Mouse (Mus musculus): ENCODE data around the gene Dhx33. TPM values are rescaled to one million over a fixed set of nuclear protein-coding genes. Genes with fewer than 3 reads are reported as not detected.

Dhx33 gene
- polyA plus RNA-seq, 1 experiment from 2014 or later = 16.4 TPM

DNA sequence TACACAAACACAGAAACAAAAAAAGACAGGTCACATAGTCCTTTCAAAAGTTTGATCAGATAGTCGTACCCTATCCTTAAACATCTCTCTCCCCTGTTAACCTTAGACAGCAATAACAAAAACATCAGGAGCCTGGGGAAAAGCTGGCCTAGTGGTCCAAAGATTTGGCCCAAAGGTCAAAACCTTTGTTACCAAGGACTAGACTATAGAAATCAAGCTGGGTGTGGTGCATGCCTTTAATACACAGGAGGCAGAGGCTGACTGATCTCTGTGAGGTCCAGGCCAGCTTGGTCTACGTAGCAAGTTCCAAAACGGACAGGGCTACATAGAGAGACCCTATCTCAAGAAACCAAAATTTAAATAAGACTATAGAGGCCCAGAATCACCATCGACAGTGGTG lies 49.5 kb downstream of the Dhx33 start:
- H3K4me2 ChIP-seq = no peak overlapping the region
- H3K9me3 ChIP-seq = no peaks in the 10 kb centered on the region
- no peak overlapping the region for H3K9ac ChIP-seq
- no peak overlapping the region for H3K27ac ChIP-seq
- 88% methylated on average over 4 of the region's 4 CpGs for WGBS
- ATAC-seq (ENCODE audit: insufficient read depth, low FRiP score, low read depth) = no peak
- no peaks in the 10 kb centered on the region for H3K4me1 ChIP-seq
- H3K27me3 ChIP-seq (replicated peaks) = no peaks in the 10 kb centered on the region
- H3K36me3 ChIP-seq = peaks cover 47% of the 10 kb centered on the region
- no peak overlapping the region for H3K4me3 ChIP-seq (replicated peaks)

- no peak overlapping the region for H3K9ac ChIP-seq
Observed at GRCm38 (mm10) chr11:70944935-70945817, 59.1 kb downstream of the Dhx33 start.

GRCm38 (mm10) chr11:70943651-70944050 lies 60.6 kb downstream of the Dhx33 start:
- no peak overlapping the region for H3K9ac ChIP-seq
- ATAC-seq (ENCODE audit: insufficient read depth, low FRiP score, low read depth) = no peak
- no peak overlapping the region for H3K27ac ChIP-seq
- no peaks in the 10 kb centered on the region for H3K27me3 ChIP-seq (replicated peaks)
- 89% methylated on average over 7 of the region's 7 CpGs for WGBS
- no peaks in the 10 kb centered on the region for H3K9me3 ChIP-seq
- H3K4me2 ChIP-seq = no peak overlapping the region
- H3K4me1 ChIP-seq = no peaks in the 10 kb centered on the region
- H3K36me3 ChIP-seq = peaks cover 54% of the 10 kb centered on the region
- H3K4me3 ChIP-seq (replicated peaks) = no peak overlapping the region

More at GRCm38 (mm10) chr11:70944935-70945817, 59.1 kb downstream of the Dhx33 start:
- H3K4me3 ChIP-seq (replicated peaks) = no peak overlapping the region
- H3K36me3 ChIP-seq = peaks cover 62% of the 10 kb centered on the region
- H3K4me1 ChIP-seq = no peaks in the 10 kb centered on the region
- H3K27me3 ChIP-seq (replicated peaks) = no peaks in the 10 kb centered on the region
- H3K4me2 ChIP-seq = no peak overlapping the region
- H3K9me3 ChIP-seq = no peaks in the 10 kb centered on the region
- no peak overlapping the region for H3K27ac ChIP-seq
- WGBS = 87% methylated on average over 4 of the region's 4 CpGs
- ATAC-seq (ENCODE audit: insufficient read depth, low FRiP score, low read depth) = no peak

GRCm38 (mm10) chr11:70942596-70942995 lies 61.6 kb downstream of the Dhx33 start:
- no peak for ATAC-seq (ENCODE audit: insufficient read depth, low FRiP score, low read depth)
- no peak overlapping the region for H3K4me2 ChIP-seq
- H3K4me3 ChIP-seq (replicated peaks) = no peak overlapping the region
- H3K27me3 ChIP-seq (replicated peaks) = no peaks in the 10 kb centered on the region
- 76% methylated on average over 1 of the region's 1 CpGs for whole genome bisulfite sequencing
- H3K4me1 ChIP-seq = no peaks in the 10 kb centered on the region
- H3K36me3 ChIP-seq = peaks cover 50% of the 10 kb centered on the region
- no peak overlapping the region for H3K27ac ChIP-seq
- no peaks in the 10 kb centered on the region for H3K9me3 ChIP-seq
- H3K9ac ChIP-seq = no peak overlapping the region

GRCm38 (mm10) chr11:70935316-70935715 lies 68.9 kb downstream of the Dhx33 start:
- 85% methylated on average over 7 of the region's 7 CpGs for WGBS
- Histone ChIP-seq H3K27ac (no peak overlapping the region), H3K27me3 (replicated peaks) (no peaks in the 10 kb centered on the region), H3K4me2 (no peak overlapping the region), H3K4me3 (replicated peaks) (no peak overlapping the region), H3K36me3 (peaks cover 48% of the 10 kb centered on the region), H3K4me1 (no peaks in the 10 kb centered on the region), H3K9ac (no peak overlapping the region), H3K9me3 (no peaks in the 10 kb centered on the region)
- ATAC-seq (ENCODE audit: insufficient read depth, low FRiP score, low read depth) = no peak

Other genes starting within 250 kb of the Dhx33 start
- gene Zfp3, start 240.2 kb downstream of the Dhx33 start, polyA plus RNA-seq (2015; fragmentation: Nextera tagmentation; extraction: Ambion mirVana) = 5.5 and 6.9 TPM in 2 replicates
- gene Scimp, start 191.9 kb downstream of the Dhx33 start, polyA plus RNA-seq (2015; fragmentation: Nextera tagmentation; extraction: Ambion mirVana) = 0.35 and 0.61 TPM in 2 replicates
- gene Rabep1, start 159.7 kb downstream of the Dhx33 start, polyA plus RNA-seq (2015; fragmentation: Nextera tagmentation; extraction: Ambion mirVana) = 36.8 and 41.1 TPM in 2 replicates
- 108 and 112 TPM in 2 replicates for gene Nup88, start 34.5 kb downstream of the Dhx33 start, polyA plus RNA-seq (2015; fragmentation: Nextera tagmentation; extraction: Ambion mirVana)
- gene Rpain, start 34.2 kb downstream of the Dhx33 start, polyA plus RNA-seq (2015; fragmentation: Nextera tagmentation; extraction: Ambion mirVana) = 67.1 and 69.0 TPM in 2 replicates
- gene C1qbp, start 21.4 kb downstream of the Dhx33 start, polyA plus RNA-seq (2015; fragmentation: Nextera tagmentation; extraction: Ambion mirVana) = 268 and 283 TPM in 2 replicates
- gene Mis12, start 15.2 kb upstream of the Dhx33 start, polyA plus RNA-seq (2015; fragmentation: Nextera tagmentation; extraction: Ambion mirVana) = 37.7 and 40.0 TPM in 2 replicates
- gene Derl2, start 15.4 kb upstream of the Dhx33 start, polyA plus RNA-seq (2015; fragmentation: Nextera tagmentation; extraction: Ambion mirVana) = 52.5 and 61.6 TPM in 2 replicates
- 86.2 and 91.1 TPM in 2 replicates for gene 6330403K07Rik, start 29.1 kb upstream of the Dhx33 start, polyA plus RNA-seq (2015; fragmentation: Nextera tagmentation; extraction: Ambion mirVana)
- gene Nlrp1a, start 140.3 kb upstream of the Dhx33 start, polyA plus RNA-seq (2015; fragmentation: Nextera tagmentation; extraction: Ambion mirVana) = 0.17 and 0.18 TPM in 2 replicates
- gene Nlrp1b, start 226.3 kb upstream of the Dhx33 start, polyA plus RNA-seq (2015; fragmentation: Nextera tagmentation; extraction: Ambion mirVana) = 0.09 and 0.10 TPM in 2 replicates